Mouse (Mus musculus): Measurements from ENCODE around the gene Cks1brt.
"Not testable (repeated sequence)": the region's sequence is repeated elsewhere in the genome, so short reads cannot be mapped to it uniquely, and the experiment has no call there.

Gene Cks1brt

DNA sequence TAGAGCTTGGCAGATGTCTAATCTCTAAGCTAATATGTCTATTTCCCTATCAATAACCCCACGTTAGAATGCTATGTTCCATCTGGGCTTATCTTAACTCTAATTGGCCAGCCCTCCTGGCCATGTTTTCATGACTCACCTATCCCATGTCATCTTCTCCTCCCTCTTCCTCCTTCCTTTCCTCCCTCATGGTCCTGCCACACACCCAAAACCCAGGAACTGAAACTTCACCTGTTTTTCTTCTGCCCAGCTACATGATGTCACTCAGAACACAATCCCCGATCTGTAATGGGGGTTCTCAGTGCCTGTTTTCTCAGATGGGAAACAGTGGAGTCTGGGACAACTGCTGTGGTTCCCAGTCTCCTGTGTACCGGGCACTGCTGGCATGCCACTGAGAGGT is at the start of gene Cks1brt:
Gene Cks1brt (plus strand): TSS at position 301 of the 400 bp plus-strand sequence.
- DNase-seq, result no peak

DNA sequence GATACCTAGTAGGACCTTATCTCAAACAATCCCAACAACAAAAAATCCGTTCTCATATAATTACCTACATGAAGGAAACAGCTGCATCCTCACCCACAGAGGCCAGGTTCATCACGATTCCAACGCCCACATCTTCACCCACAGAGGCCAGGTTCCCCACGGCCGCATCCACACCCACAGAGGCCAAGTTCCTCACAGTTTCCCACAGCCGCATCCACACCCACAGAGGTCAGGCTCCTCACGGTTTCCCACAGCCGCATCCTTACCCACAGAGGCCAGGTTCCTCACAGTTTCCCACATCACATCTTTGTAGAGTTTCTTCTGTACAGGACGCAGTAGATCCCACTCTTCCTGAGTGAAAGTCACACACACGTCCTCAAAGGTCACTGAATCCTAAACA is 38.5 kb upstream of the Cks1brt start:
- DNase-seq, result no peak

DNA sequence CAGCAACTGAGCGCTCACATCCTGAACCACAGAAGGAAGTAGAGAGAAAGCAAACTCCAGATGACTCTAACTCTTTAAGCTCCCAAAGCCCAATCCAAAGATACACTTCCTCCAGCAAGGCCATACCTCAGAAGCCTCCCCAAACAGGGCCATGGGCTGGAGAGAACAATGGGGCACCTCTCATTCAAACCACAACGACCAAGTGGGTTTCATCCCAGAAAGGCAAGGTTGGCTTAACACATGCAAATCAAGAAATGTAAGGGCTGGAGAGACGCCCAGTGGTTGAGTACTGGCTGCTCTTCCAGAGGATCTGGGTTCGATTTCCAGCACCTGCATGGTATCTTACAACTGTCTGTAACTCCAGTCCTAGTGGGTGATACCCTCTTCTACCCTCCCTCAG is 36.2 kb upstream of the Cks1brt start:
- DNase-seq, result no peak

DNA sequence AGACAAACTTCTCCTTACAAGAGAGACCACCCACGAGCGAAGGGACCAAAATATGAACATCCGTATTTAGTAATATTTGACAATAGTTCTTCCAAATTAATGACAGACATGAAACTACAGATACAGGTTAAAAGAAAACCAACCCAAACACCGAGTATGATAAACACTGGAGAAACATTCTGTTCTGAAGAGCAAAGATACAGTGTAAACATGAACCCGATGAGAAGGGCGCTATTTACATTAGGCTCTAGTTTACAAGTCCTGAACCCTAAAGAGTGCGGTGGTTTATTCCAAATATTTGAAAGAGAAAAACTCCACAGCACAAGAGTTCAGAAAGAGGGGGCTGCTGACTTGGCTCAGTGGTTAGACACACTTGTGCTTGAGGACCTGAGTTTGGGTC is 34.7 kb upstream of the Cks1brt start:
- no peak for DNase-seq

DNA sequence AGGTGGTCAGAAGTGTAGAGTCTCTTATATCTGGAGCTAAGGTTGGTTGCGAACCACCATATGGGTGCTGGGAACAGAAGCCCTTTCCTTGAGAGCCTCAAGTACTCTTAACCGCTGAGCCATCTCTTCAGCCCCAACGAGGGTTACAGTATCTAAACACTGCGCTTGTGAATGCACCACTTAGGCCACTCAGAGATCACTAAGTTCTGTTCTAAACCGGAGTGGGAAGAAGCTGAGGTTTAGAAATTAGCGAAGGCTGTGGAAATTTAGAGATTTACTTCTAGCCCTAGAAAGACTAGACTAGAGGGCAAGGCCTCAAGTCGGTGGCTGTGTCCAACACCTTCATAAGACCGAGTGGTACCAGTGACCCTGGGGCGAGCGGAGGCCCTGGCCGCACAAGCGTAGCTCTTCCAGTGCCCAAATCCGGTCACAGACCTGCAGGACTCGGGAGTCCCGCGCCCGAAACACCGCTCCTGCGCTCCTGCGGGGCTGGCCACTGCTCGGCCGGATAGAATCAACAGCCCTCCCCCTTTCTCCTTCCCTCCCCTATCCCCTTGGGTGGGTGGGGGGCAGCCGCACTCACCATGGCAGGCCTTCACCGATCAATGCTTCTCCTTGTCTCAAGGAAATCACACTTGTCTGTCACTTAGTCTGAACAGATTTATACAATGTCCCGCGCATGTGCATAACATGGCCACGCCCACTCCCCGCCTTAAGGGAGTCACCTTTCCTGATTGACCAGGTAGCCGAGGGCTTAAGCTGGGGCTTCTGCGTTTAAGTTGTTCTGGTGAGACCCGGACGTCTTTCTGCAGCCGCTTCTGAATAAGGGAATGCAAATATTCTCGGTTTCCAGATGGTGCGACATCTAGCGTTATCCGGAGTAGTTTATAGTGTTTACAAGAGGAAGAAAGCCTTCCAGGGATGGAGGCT is 32.4 kb upstream of the Cks1brt start:
- DNase-seq, result peak; percentile 84

DNA sequence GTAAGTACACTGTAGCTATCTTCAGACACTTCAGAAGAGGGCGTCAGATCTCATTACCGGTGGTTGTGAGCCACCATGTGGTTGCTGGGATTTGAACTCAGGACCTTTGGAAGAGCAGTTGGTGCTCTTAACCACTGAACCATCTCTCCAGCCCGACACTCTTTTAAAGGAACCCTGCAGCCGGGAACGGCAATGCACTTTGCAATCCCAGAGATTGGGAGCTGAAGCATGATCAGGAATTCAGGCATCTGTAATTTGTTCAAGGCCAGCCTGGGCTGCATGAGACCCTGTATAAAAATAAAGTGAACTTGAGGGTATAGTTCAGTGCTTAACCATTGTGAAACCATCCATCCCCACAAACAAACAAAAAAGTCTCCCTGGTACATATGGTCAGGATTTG is 31.5 kb upstream of the Cks1brt start:
- DNase-seq, result not testable (repeated sequence)

DNA sequence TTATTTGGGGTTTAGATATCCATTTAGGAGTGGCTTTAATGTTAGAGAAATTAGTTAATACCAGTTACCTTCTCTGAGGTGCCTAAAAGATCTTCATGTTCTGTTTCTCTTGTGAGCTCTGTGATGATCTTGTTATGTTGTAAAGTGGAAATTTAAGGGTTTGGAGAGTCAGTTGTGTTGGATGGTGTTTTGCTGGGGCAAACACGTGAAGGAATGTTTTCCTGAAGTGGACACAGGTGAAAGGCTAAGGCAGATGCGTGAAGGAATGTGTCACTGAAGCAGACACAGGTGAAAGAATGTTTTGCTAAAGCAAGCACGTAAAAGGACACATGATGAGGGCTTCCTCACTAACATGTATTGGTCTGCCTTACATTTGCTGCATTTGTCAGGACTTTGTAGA is 28.7 kb upstream of the Cks1brt start, which contains the start of gene Zfp791:
Gene Zfp791 (minus strand): TSS at position 101 of the 400 bp plus-strand sequence.
- no peak for DNase-seq

DNA sequence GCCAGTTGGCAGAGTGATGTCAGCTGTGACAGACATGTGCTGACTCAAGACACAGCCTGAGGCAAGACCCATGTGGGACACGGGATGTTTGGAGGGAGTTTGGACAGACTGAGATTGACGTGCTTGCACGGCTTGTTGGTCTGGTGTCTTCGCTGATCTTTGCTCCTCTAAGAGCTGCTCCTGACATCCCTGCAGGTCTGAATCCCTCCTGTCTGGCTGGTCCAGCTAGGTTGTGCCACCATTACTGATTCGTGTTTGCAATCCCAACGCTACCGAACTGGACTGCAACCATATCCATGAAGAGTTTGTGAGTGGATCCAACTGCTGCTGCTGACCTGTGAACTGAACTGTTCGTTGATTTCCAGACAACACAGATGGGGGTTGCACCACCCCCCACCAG is 28.0 kb upstream of the Cks1brt start:
- no peak for DNase-seq

DNA sequence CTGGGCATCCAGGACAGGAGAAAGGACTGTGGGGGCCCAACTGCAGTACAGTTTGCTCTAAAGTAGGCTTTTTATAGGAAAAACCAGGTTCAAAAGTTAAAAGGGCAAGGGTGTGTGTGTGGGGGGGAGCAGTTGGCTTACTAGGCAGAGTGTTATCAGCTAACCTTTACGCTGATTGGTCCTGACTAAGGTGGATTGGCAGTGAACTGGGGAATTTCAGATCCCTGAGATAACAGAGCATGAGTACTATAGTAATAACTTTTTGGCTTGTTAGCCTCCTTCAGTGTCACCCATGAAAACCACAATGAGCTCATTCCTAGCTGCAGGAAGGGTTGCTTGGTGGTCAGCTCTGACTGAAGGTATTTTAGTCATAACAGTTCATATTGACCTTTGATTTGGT is 19.4 kb upstream of the Cks1brt start:
- DNase-seq, result no peak

DNA sequence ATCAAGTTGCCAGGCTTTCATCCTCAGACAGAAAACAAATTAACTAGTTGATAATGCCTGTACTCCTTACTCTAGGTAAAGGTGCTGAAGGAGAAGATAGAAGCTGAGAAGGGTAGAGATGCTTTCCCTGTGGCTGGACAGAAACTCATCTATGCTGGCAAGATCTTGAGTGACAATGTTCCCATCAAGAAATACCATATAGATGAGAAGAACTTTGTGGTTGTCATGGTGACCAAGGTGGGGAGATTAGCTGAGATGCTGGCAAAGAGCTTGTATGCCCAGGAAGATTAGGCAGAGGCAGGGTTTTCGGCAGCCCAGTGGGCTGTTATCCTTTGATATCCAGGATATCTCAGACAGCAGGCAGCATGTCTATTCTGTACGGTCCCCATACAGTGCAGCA is 16.0 kb upstream of the Cks1brt start:
- DNase-seq, result not testable (repeated sequence)

DNA sequence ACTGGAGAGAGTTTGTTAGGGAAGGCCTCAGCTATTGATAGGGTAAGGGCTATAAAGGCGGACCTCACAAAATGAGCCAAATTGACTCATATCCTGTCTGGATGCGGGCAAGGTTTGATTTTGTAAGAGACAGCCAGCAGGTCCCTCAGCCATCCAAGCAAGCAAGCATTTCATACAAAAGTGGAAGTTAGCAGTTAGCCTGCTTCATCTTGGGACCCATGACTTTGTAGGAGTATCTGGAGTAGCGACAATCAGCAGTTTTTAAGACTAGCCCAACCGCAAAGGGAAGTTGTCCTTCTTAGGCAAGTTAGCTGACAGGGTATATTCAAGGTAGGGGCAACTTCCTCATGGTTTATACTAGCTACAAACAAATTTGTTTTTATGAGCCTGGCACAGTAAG is 9.2 kb upstream of the Cks1brt start:
- no peak for DNase-seq

DNA sequence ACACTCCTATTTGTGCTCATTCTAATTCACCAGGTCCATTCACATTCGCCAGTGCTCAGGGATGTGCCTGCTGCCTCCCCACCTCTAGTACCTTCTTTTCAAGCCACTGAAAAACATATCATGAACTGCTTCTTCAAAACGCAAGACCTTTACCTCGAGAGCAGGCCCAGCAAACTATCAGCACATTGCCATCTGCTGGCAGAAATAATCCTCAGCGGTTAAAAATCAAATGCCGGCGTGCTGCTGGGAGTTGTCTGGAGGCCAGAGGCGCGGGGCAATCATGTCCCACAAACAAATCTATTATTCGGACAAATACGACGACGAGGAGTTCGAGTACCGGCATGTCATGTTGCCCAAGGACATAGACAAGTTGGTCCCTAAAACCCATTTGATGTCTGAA is 19.6 kb downstream of the Cks1brt start:
- DNase-seq, result peak; percentile 11

DNA sequence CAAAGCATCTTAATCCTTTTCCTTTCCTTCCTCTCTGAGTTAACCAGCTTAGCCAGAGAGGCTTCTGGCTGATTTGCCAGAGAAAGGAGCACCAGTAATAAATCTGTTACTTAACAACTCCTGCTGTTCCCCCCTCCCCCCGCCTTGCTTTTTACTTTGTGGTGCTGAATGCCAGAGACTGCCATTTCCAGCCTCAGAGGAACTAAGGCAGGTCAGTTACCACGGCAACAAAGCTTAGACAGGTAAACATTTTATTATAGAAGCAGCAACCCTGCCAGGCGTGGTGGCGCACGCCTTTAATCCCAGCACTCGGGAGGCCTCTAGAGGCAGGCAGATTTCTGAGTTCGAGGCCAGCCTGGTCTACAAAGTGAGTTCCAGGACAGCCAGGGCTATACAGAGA is 24.2 kb downstream of the Cks1brt start:
- DNase-seq, result no peak

DNA sequence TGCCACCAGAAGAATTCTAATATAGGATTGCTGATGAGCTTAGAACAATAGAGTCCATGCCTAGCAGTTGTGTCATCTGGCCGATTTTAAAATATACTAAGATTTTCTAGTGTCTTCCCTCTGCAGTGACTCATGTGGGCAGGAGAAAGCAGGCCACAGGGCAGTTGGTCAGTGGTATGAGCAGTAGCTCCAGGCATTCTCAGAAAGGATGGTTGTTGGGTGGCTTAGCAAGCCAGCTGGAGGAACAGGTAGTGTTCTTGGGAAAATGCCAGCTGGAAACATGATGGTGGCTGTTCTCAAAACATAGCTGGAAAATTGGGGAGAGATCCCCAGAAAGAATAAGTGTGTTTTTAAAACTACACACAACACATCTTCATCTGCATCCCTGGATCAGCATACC is 40.6 kb downstream of the Cks1brt start:
- no peak for DNase-seq

DNA sequence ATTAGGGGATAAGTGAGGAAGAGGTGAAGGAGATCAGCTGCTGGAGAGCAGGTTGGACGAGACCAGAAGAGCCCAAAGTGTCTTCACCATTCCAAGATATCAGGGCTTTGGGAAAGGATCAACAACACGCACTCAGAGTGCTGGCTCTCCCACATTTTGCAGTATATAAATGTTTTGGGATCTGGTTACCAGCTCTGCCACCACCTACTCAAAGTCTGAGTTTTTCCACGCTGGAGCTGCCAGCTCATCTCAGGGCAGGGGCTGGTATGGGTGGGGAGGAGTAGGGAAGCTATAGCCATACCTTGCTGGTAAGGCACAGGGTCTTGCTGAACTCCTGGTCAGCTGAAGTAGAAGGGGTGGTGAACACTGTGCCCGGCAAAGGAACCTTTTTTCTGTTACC is 68.5 kb downstream of the Cks1brt start:
- no peak for DNase-seq

DNA sequence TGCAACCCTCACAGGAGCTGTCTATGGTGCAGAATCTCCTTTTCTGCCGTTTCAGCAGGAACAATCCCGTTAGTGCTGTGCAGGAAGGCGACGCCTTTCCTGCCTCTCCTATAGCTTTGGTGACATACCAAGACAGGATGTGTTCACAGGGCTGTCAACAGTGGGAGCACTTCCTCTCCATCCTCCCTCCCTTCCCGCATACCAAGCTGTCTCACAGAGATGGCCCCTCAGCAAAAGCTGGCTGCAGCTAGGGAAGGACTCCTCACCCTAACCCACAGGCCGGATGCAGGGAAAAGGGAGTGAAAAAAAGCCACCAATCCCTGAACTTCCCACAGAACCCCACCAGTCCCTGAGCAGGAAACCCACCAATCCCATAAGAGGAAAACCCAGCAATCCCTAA is 69.3 kb downstream of the Cks1brt start:
- DNase-seq, result no peak

All from cerebellum, adult 11-12 months (tissue).